Mouse (Mus musculus) CH12.LX (cell line): Measurements from ENCODE around the gene Ankrd12.

Source experiments
- CTCF ChIP-seq, 2 experiments: IDR thresholded peaks in 1 of 2; conservative IDR thresholded peaks in 1 of 2; 2 replicates each; pipeline ENCODE4 v1.5.1; 2011 to 2012; ENCODE audit warnings: low read depth in 2 of 2, low read length in 2 of 2, improper control_type of control experiment in 1 of 2, inconsistent platforms in 1 of 2, mild to moderate bottlenecking in 1 of 2, moderate library complexity in 1 of 2
- EP300 ChIP-seq: IDR thresholded peaks from 2 replicates; pipeline ENCODE4 v1.6.1; 2011; ENCODE audit warnings: low read length, improper control_type of control experiment
- JUND ChIP-seq: conservative IDR thresholded peaks from 2 replicates; pipeline ENCODE4 v1.6.1; 2011; ENCODE audit warnings: low read depth, low read length, improper control_type of control experiment
- MAFK ChIP-seq: IDR thresholded peaks from 2 replicates; pipeline ENCODE4 v1.6.1; 2011; ENCODE audit warnings: low read length, improper control_type of control experiment; ENCODE audit not compliant: insufficient replicate concordance
- POLR2A ChIP-seq: IDR thresholded peaks from 2 replicates; pipeline ENCODE4 v1.6.1; 2011; ENCODE audit warnings: low read depth, mild to moderate bottlenecking, improper control_type of control experiment, low read length
- POLR2AphosphoS2 ChIP-seq: IDR thresholded peaks from 2 replicates; pipeline ENCODE4 v1.6.1; 2011; ENCODE audit warnings: low read depth, low read length, improper control_type of control experiment
- RCOR1 ChIP-seq: conservative IDR thresholded peaks from 2 replicates; pipeline ENCODE4 v1.6.1; 2012; ENCODE audit warnings: low read depth, mild to moderate bottlenecking, inconsistent platforms, low read length, improper control_type of control experiment
- SMC3 ChIP-seq: IDR thresholded peaks from 2 replicates; pipeline ENCODE4 v1.6.1; 2011; ENCODE audit warnings: low read depth, low read length, improper control_type of control experiment
- USF1 ChIP-seq: IDR thresholded peaks from 2 replicates; pipeline ENCODE4 v1.6.1; 2014; ENCODE audit warnings: low read depth, mild to moderate bottlenecking, inconsistent platforms, low read length, improper control_type of control experiment
- ZNF384 ChIP-seq: IDR thresholded peaks from 2 replicates; pipeline ENCODE4 v1.6.1; 2012; ENCODE audit warnings: low read depth, low read length, improper control_type of control experiment, inconsistent platforms

DNA sequence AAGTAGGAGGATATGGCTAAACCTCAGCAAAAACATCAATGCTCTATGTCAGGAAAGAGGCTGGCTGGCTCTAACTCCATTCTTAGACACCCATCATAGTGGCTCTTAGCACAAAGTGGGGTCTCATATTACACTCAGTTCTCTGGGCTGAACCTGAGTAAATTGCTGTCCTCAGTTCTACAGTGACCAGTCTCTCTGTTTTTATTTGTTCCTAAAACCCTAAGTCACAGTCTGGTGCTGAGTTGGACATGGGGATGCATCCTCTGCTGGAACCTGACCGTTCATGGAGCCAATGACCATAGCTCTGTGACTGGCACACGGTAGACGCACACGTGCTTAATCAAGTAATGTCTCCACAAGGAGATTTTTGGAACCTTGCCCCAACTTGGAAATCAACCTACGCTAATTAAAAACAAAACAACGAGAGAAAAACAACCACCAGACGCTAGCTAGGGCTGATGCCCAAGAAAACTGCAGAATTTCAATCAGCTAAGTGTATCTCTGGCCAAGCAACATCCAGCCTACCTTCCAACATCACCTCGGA lies 119.0 kb downstream of the Ankrd12 start:
- TF ChIP-seq POLR2AphosphoS2, result no peak
- no peak for TF ChIP-seq USF1
- TF ChIP-seq CTCF (conservative IDR thresholded peaks at IDR 0.05 in 1 of 2, IDR thresholded peaks at IDR 0.05 in 1 of 2; ENCODE audit: low read depth in 2 of 2, low read length in 2 of 2), result no peak
- no peak for TF ChIP-seq POLR2A
- no peak for TF ChIP-seq MAFK
- no peak for TF ChIP-seq SMC3
- no peak for TF ChIP-seq RCOR1
- no peak for TF ChIP-seq EP300
- no peak for TF ChIP-seq ZNF384
- no peak for TF ChIP-seq JUND
